Mouse (Mus musculus): ENCODE data around the gene Slc3a1.
A peak's percentile ranks its signal among the peaks of the same experiment; 100 is the strongest.

The Slc3a1 gene

GRCm38 (mm10) chr17:85089621-85090020 lies 61.4 kb downstream of the Slc3a1 start:
- no peak for DNase-seq (ENCODE audit: low spot score in 2 of 2)

GRCm38 (mm10) chr17:85090120-85091099 lies 62.2 kb downstream of the Slc3a1 start, which contains the start of the genes Prepl and Camkmt:
Gene Prepl (minus strand): TSS chr17:85090241.
Gene Camkmt (plus strand): TSS chr17:85090552.
- peak; percentile 87 to 91 for DNase-seq (ENCODE audit: low spot score in 2 of 2)

- DNase-seq (ENCODE audit: low spot score in 2 of 2): no peak
Measured at GRCm38 (mm10) chr17:85091762-85092161, 63.6 kb downstream of the Slc3a1 start.

GRCm38 (mm10) chr17:85096396-85096795 lies 68.2 kb downstream of the Slc3a1 start:
- DNase-seq (ENCODE audit: low spot score in 2 of 2): no peak

- no peak for DNase-seq (ENCODE audit: low spot score in 2 of 2)
Measured at GRCm38 (mm10) chr17:85098677-85099323, 70.6 kb downstream of the Slc3a1 start.

GRCm38 (mm10) chr17:85100232-85100631 lies 72.1 kb downstream of the Slc3a1 start:
- DNase-seq (ENCODE audit: low spot score in 2 of 2): no peak

- no peak for DNase-seq (ENCODE audit: low spot score in 2 of 2)
Measured at GRCm38 (mm10) chr17:85101751-85102150, 73.6 kb downstream of the Slc3a1 start.

- no peak for DNase-seq (ENCODE audit: low spot score in 2 of 2)
Measured at GRCm38 (mm10) chr17:85103310-85103709, 75.1 kb downstream of the Slc3a1 start.

GRCm38 (mm10) chr17:85110640-85111039 lies 82.5 kb downstream of the Slc3a1 start:
- no peak for DNase-seq (ENCODE audit: low spot score in 2 of 2)

- DNase-seq (ENCODE audit: low spot score in 2 of 2): no peak
Measured at GRCm38 (mm10) chr17:85113441-85113840, 85.3 kb downstream of the Slc3a1 start.
